Mouse (Mus musculus) natural killer cell, adult 2 months (primary cell): ENCODE data around the gene Zfp442.
"Not testable (repeated sequence)": the region's sequence is repeated elsewhere in the genome, so short reads cannot be mapped to it uniquely, and the experiment has no call there.

Experiments used
- DNase-seq, 2 experiments: peaks; one replicate each; pipeline ENCODE4 v3.0.0; 2022; ENCODE audit warnings: low spot score in 2 of 2

Zfp442 gene

DNA sequence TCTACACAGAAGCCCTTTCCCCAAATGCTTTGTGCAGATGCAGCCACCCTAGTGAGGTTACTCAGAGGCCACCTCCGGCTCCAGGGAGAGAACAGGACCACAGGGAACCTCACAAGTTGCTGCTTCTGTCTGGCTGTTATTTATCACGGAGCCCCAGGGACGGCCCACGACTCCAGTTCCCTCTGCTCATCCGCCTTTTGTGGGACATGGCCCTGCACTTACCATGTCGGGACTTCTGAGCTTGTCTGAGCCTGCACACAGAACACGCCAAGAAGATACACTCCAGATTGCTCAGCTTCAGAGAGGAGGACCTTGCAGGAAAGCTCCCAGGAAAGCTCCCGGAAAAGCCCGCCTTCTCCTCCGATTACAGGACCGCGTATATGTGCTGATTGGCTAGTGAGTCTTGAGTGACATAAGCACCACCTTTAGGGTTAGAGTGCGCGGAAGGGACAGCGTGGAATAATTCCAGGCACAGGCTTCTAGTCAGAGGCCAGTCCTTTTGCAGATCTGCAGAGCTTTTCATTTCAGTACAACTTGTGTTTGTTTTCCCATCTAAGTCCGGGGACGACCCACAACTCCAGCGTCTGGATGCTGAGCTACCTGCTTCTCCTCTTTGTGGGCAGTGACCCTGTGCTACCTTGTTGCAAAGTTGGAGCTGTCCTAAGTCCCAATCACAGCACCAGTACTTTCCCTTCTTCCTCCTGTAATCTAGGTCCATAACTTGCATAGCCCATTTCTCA lies at the start of gene Zfp442:
Gene Zfp442 (minus strand): TSS at position 307 of the 740 bp plus-strand sequence.
- peak; percentile 4 to 18 for DNase-seq

DNA sequence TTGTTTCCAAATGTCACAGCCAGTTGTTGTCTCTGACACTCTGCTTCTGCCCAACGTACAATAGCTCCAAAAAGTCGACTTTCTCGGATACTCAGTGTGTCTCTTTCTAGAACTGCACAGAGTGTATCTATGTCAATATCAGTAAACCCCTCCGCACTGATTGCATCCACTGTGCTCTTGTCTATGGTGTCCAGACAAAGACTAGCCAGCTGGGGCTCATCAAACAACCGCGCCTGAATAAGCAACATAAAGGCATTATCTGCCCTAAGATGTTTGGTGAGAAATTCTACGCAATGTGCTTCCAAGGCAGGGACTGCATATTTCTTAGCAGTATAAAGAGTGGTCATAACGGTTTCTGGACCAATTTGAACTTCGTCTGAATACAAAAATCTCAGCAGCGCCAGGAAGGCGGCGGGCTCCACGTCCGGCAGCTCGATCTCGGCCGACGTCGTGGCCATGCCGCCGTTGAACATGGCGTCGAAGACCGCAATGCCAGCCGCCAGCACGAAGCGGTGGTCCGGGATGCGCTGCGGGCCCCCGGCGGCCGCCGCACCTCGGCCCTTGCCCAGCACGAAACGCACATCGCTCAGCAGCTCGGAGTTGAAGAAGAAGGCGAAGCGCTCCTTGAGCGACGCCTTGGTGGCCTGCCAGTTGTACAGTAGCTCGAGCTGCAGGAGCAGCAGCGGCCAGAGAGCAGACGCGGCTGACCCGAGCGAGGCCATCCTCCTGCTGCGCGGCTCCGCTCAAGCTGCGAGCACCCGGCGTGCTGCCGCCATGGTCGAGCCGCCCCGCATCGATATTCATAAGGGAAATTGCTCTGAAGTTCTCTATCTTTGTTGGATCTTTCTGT lies 49.1 kb upstream of the Zfp442 start:
- not testable (repeated sequence) for DNase-seq

DNA sequence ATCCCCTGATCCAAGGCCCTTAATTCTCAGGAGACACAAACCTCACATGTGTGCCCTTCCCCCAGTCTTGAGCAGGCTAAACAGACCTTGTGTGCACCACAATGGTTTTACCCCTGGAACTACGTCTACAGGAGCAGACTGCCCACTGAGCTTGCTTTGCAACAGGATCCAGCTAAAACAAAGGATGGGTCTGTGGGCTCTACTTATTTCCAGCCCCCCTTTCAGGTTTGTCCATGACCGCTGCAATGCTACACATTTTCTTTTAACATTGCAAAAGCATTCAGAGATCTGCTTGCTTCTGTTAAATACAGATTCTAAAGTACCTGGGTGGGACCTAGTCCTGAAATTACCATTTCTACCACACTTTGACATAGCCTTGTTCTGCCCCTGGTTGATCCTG lies 41.7 kb upstream of the Zfp442 start:
- DNase-seq = no peak

DNA sequence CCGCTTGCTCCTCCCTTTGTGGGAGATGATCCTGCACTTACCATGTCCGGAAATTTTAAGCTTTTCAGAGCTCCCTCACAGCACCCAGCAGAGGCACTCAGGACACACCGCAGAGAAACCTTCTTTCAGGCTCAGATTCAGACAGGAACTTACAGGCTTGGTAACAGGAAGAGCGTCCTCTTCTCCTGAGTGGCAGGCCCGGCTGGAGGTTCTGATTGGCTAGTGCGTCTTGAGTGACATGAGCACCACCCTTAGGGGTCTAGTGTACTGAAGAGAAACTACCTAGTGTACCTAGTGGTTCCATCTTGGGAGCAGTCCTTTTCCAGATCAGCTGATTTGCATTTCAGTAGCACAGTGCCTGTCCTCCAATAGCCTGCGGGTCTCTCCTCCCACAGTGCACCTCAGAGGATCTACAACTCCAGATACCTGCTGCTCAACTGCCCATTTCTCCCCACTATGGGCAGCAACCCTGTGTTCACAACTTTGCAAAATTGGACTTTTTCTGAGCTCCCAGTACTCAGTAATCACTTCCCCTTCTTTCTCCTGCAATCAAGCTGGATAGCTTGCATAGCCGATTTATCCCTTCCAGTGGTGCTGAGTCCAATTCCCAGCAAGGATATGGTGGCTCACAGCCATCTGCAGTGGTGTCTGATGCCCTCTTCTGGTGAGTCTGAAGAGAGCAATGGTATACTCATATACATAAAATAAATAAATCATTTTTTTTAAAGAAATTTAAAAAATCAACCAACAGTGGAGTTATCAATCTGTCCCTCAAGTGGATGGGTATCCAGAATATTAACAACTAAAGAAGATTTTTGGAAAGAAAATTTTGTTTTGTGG lies 33.9 kb upstream of the Zfp442 start, which contains the start of gene Zfp345:
Gene Zfp345 (minus strand): TSS at position 153 of the 840 bp plus-strand sequence.
- peak; percentile 15 to 16 for DNase-seq

- not testable (repeated sequence) for DNase-seq
These were observed 12.2 kb downstream of the Zfp442 start for GRCm38 (mm10) chr2:150439084-150439483.

DNA sequence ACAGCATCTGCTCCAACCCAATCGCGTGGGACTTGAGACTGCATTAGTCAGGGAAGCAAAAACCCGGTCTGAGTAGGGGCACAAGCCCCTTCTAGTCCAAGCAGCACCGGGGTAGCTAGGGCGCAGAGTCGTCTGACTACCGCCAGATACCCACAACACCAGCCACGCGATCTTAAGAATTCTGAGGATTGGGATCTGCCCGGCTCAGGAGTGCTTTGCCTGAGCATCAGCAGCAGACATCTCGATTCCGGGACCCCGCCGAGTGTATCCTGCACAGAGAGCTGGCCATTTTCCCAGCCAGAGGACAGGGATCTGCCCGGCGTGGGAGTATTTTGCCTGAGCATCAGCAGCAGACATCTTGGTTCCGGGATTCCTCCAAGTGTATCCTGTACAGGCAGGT lies 39.1 kb downstream of the Zfp442 start:
- DNase-seq = not testable (repeated sequence)

- DNase-seq = no peak
These were observed 61.1 kb downstream of the Zfp442 start for GRCm38 (mm10) chr2:150390198-150390597.

GRCm38 (mm10) chr2:150385553-150386106 lies 65.7 kb downstream of the Zfp442 start:
- not testable (repeated sequence) for DNase-seq

DNA sequence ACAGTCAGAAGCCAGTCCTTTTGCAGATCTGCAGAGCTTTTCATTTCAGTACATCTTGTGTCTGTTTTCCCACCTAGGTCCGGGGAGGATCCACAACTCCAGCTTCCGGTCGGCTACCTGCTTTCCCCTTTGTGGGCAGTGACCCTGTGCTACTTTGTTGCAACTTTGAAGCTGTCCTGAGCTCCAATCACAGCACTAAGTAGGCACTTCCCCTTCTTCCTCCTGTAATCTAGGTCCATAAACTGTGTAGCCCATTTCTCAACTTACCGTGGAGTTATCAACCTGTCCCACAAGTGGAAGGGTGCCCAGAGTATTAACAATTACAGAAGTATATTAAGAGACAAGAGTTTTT lies 88.4 kb downstream of the Zfp442 start:
- DNase-seq = no peak

DNA sequence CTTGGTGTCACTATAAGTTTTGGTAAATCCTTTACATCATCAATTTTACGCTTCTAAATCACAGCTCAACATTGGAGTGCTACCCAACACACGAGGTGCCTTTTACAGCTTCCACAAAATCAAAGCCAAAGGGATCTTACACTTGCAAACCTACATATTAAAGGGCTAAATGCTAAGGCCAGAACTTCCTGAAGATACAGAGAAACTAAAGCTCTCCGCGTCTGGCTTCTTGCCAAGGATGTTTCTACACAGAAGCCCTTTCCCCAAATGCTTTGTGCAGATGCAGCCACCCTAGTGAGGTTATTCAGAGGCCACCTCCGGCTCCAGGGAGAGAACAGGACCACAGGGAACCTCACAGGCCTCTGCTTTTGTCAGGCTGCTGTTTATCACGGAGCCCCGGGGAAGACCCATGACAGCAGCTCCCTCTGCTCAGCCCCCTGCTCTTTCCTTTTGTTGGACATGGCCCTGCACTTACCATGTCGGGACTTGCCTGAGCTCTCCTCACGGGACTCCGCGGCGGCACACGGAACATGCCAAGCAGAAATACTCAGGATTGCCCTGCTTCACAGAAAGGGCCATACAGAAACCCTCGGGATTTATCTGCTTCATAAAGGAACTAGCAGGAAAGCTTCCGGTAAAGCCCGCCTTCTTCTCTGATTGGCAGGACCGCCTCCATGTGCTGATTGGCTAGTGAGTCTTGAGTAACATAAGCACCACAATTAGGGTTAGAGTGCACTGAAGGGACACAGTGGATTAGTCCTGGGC lies 89.0 kb downstream of the Zfp442 start, which contains the start of gene 3300002I08Rik:
Gene 3300002I08Rik (minus strand): TSS at position 653 of the 765 bp plus-strand sequence.
- DNase-seq = peak; percentile 40 to 51
